Mouse (Mus musculus): Measurements from ENCODE around the gene Nfya. TPM values are rescaled to one million over a fixed set of nuclear protein-coding genes. Genes with fewer than 3 reads are reported as not detected.
"Not testable (repeated sequence)": the region's sequence is repeated elsewhere in the genome, so short reads cannot be mapped to it uniquely, and the experiment has no call there.

The Nfya gene
- polyA plus RNA-seq, 1 experiment = 28.6 TPM

DNA sequence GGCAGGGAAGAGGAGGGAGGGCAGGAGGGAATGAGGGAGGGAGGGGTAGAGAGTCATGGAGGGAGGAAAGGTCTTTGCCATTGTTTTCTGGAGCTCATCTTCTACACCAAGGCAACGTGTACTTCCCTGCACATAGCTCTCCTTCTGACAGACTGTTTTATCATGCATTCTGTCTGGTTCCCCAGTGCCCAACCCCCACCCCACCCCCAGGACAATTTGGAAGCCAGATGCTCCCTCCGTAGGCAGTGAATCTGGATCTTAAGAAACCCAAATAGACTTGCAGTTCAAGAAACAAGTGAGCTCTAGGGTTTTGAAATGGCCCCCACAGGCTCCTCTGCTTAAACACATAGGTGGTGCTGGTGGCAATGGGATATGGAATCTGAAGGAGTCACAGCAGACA, 51.8 kb downstream of the Nfya start:
- Histone ChIP-seq H3K4me3 (replicated peaks; ENCODE audit: control insufficient read depth, low read depth, low read length) (no peak overlapping the region), H3K4me1 (ENCODE audit: control insufficient read depth, insufficient read depth, low read length) (no peaks in the 10 kb centered on the region), H3K27ac (ENCODE audit: control insufficient read depth, insufficient read depth, low read depth, low read length, poor library complexity) (no peak overlapping the region)
- 72% methylated on average over 2 of the region's 2 CpGs for WGBS
- TF ChIP-seq CTCF (IDR thresholded peaks at IDR 0.05; ENCODE audit: control insufficient read depth, insufficient read depth, low read length) (no peak), POLR2A (IDR thresholded peaks at IDR 0.05; ENCODE audit: borderline replicate concordance, control insufficient read depth, low read depth, low read length) (no peak)

GRCm38 (mm10) chr17:48355822-48356221, 53.9 kb downstream of the Nfya start:
- 86% methylated on average over 3 of the region's 3 CpGs for WGBS
- H3K4me3 ChIP-seq (replicated peaks; ENCODE audit: control insufficient read depth, low read depth, low read length) = no peak overlapping the region
- TF ChIP-seq CTCF (IDR thresholded peaks at IDR 0.05; ENCODE audit: control insufficient read depth, insufficient read depth, low read length) (no peak), POLR2A (IDR thresholded peaks at IDR 0.05; ENCODE audit: borderline replicate concordance, control insufficient read depth, low read depth, low read length) (no peak)
- H3K27ac ChIP-seq (ENCODE audit: control insufficient read depth, insufficient read depth, low read depth, low read length, poor library complexity) = no peak overlapping the region
- no peaks in the 10 kb centered on the region for H3K4me1 ChIP-seq (ENCODE audit: control insufficient read depth, insufficient read depth, low read length)

DNA sequence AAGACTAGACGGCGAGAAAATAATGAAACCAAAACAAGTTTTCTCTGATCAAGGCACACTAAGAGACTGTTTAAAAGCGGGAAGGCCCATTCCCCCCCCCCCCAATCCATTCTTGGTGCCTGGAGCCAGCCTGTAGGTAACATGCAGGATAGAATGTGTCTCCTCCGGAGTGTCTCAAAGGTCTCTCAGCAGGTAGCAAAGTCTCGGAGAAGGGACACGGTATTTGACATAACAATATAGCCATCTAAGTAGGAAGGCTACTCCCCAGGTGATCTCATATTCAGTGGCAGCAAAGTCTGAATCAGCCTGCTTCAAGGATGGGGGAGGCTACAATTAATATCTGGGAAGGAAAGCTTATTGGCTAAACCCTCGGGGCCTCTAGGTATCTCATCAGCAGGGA, 56.7 kb downstream of the Nfya start:
- WGBS = 85% methylated on average over 7 of the region's 7 CpGs
- not testable (repeated sequence) for H3K27ac ChIP-seq (ENCODE audit: control insufficient read depth, insufficient read depth, low read depth, low read length, poor library complexity); H3K4me3 ChIP-seq (replicated peaks; ENCODE audit: control insufficient read depth, low read depth, low read length); H3K4me1 ChIP-seq (ENCODE audit: control insufficient read depth, insufficient read depth, low read length)

DNA sequence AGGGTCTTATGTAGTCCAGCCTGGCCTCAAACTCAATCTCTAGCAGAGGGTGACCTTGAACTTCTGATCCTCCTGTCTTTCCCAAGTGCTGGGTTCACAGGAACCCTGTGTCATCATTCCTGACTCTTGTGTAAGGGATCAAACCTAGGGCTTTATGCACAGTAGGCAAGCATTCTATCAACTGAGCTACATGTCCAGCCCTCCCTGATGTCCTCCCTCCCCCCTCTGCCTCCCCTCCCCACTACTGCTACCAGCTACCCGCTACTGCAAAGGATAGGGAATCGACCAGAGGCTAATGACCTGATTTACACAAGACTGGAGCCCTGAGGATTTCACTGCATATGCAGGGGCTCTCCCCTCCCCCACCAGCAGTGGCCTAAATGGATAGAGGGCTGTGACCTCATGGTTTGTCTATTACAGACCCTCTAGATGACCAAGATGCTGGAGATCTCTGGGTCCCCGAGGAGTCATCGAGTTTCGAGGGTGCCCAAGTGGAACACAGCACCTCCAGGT, 59.0 kb downstream of the Nfya start:
- H3K27ac ChIP-seq (ENCODE audit: control insufficient read depth, insufficient read depth, low read depth, low read length, poor library complexity) = no peak overlapping the region
- H3K4me3 ChIP-seq (replicated peaks; ENCODE audit: control insufficient read depth, low read depth, low read length) = no peak overlapping the region
- peaks cover 1% of the 10 kb centered on the region; the same call in 1 of the 2 replicates for H3K4me1 ChIP-seq (ENCODE audit: control insufficient read depth, insufficient read depth, low read length)
- 89% methylated on average over 5 of the region's 5 CpGs for whole genome bisulfite sequencing
- TF ChIP-seq POLR2A (IDR thresholded peaks at IDR 0.05; ENCODE audit: borderline replicate concordance, control insufficient read depth, low read depth, low read length) (no peak), CTCF (IDR thresholded peaks at IDR 0.05; ENCODE audit: control insufficient read depth, insufficient read depth, low read length) (no peak)

DNA sequence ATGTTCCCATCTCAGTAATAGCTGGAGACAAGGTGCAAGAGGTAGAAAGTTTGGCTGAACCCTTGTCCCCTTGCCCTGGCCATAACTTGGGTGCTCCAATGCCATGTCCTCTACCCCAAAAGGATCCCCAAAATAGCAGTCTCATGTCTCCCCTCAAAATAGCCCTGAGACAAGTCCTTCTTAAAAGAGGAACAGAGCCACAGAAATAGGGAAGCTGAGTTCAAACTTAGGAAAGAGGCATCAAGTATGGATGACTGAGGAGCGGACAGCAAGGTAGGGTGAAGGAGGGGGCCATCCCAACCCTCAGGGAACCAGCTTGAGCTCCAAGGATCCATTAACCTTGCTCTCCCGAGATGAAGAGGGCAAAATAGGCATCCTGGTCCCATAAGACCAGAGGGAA, 62.4 kb downstream of the Nfya start:
- H3K4me3 ChIP-seq (replicated peaks; ENCODE audit: control insufficient read depth, low read depth, low read length) = no peak overlapping the region
- TF ChIP-seq POLR2A (IDR thresholded peaks at IDR 0.05; ENCODE audit: borderline replicate concordance, control insufficient read depth, low read depth, low read length) = no peak
- no peak for TF ChIP-seq CTCF (IDR thresholded peaks at IDR 0.05; ENCODE audit: control insufficient read depth, insufficient read depth, low read length)
- no peak overlapping the region for H3K27ac ChIP-seq (ENCODE audit: control insufficient read depth, insufficient read depth, low read depth, low read length, poor library complexity)
- peaks cover 1% of the 10 kb centered on the region; the same call in 1 of the 2 replicates for H3K4me1 ChIP-seq (ENCODE audit: control insufficient read depth, insufficient read depth, low read length)
- WGBS = 33% methylated on average over 2 of the region's 2 CpGs

DNA sequence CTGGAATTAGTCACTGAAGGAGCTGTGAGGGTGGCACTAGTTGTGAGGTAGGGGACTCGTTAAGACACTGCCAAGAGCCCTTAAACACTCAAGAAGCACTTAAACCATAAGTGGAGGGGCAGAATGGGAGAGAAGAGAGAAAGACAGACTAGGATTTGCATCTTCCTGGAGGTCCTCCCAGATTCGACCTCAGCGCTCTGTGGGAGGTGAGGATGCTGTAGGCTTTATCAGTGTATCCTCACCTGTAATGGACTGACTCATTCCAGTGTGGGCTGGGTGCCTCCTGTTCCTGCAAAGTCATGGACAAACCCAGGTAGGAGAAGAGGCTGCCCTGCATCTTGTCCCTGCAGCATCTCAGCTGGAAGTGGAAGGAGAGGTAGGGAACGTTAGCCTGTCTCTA, 62.9 kb downstream of the Nfya start:
- Histone ChIP-seq H3K27ac (ENCODE audit: control insufficient read depth, insufficient read depth, low read depth, low read length, poor library complexity) (no peak overlapping the region), H3K4me3 (replicated peaks; ENCODE audit: control insufficient read depth, low read depth, low read length) (no peak overlapping the region), H3K4me1 (ENCODE audit: control insufficient read depth, insufficient read depth, low read length) (peaks cover 1% of the 10 kb centered on the region; the same call in 1 of the 2 replicates)
- TF ChIP-seq CTCF (IDR thresholded peaks at IDR 0.05; ENCODE audit: control insufficient read depth, insufficient read depth, low read length) = no peak
- TF ChIP-seq POLR2A (IDR thresholded peaks at IDR 0.05; ENCODE audit: borderline replicate concordance, control insufficient read depth, low read depth, low read length) = no peak
- 60% methylated on average over 4 of the region's 4 CpGs for WGBS

- WGBS = 46% methylated on average over 5 of the region's 5 CpGs
- Histone ChIP-seq H3K27ac (ENCODE audit: control insufficient read depth, insufficient read depth, low read depth, low read length, poor library complexity) (no peak within 1 kb of the TSS), H3K4me3 (replicated peaks; ENCODE audit: control insufficient read depth, low read depth, low read length) (no peak within 1 kb of the TSS), H3K4me1 (ENCODE audit: control insufficient read depth, insufficient read depth, low read length) (peaks cover 1% of the 10 kb centered on the region; the same call in 1 of the 2 replicates)
- TF ChIP-seq CTCF (IDR thresholded peaks at IDR 0.05; ENCODE audit: control insufficient read depth, insufficient read depth, low read length) (no peak), POLR2A (IDR thresholded peaks at IDR 0.05; ENCODE audit: borderline replicate concordance, control insufficient read depth, low read depth, low read length) (no peak)
Observed at GRCm38 (mm10) chr17:48346231-48346630, 63.5 kb downstream of the Nfya start, which contains the start of gene Trem2. Gene Trem2, plus strand, starts transcription at chr17:48346401.

DNA sequence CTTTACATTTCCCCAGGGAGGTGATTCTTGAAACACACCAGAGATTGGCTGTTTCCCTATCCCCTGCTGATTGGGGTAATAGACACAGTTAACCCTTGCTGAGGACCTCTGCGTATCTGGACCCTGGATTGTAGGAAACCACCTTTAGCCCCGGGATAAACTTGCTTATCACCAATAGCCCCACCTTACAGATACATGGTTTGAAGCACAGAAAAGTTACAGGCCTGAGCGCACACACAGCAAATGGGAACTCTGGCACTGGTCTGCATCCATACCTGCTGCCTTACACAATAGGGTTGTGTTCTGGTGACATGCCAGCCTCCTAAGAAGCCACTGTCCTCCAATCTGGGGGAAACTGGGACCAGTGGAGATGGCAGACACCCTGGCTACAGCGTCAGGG, 63.9 kb downstream of the Nfya start:
- no peak overlapping the region for H3K4me3 ChIP-seq (replicated peaks; ENCODE audit: control insufficient read depth, low read depth, low read length)
- 68% methylated on average over 4 of the region's 4 CpGs for WGBS
- H3K4me1 ChIP-seq (ENCODE audit: control insufficient read depth, insufficient read depth, low read length) = peaks cover 1% of the 10 kb centered on the region; the same call in 1 of the 2 replicates
- TF ChIP-seq POLR2A (IDR thresholded peaks at IDR 0.05; ENCODE audit: borderline replicate concordance, control insufficient read depth, low read depth, low read length) (no peak), CTCF (IDR thresholded peaks at IDR 0.05; ENCODE audit: control insufficient read depth, insufficient read depth, low read length) (no peak)
- H3K27ac ChIP-seq (ENCODE audit: control insufficient read depth, insufficient read depth, low read depth, low read length, poor library complexity) = no peak overlapping the region

DNA sequence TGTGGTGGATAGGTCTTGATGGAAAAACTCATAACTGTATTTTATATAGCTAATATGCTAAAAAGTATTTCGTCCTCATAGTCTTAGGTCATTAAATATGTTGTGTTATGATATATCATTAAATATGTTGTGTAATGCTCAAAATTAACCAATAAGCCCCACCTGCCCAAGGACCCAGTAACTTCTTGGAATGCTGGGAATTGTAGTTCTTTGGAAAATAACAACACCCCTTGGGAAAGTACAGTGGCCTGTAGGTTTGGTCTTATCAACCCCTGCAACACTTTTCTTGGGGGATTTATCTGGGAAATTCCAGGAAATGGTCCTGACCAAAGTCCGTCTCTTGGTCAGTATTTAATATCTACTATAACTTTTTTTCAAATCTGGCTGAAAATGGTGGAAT, 66.6 kb downstream of the Nfya start:
- TF ChIP-seq CTCF (IDR thresholded peaks at IDR 0.05; ENCODE audit: control insufficient read depth, insufficient read depth, low read length) = no peak
- TF ChIP-seq POLR2A (IDR thresholded peaks at IDR 0.05; ENCODE audit: borderline replicate concordance, control insufficient read depth, low read depth, low read length) = no peak
- Histone ChIP-seq H3K4me1 (ENCODE audit: control insufficient read depth, insufficient read depth, low read length) (peaks cover 1% of the 10 kb centered on the region; the same call in 1 of the 2 replicates), H3K4me3 (replicated peaks; ENCODE audit: control insufficient read depth, low read depth, low read length) (no peak overlapping the region), H3K27ac (ENCODE audit: control insufficient read depth, insufficient read depth, low read depth, low read length, poor library complexity) (no peak overlapping the region)
- WGBS = 72% methylated on average over 2 of the region's 2 CpGs

Data from bone marrow, adult 2 months (tissue).